Mouse (Mus musculus) thymus, postnatal 25 days (tissue): Measurements from ENCODE around the gene Lexm.

ENCODE experiments used
- DNase-seq: peaks from one replicate; pipeline ENCODE4 v3.0.0; 2022

The Lexm gene

DNA sequence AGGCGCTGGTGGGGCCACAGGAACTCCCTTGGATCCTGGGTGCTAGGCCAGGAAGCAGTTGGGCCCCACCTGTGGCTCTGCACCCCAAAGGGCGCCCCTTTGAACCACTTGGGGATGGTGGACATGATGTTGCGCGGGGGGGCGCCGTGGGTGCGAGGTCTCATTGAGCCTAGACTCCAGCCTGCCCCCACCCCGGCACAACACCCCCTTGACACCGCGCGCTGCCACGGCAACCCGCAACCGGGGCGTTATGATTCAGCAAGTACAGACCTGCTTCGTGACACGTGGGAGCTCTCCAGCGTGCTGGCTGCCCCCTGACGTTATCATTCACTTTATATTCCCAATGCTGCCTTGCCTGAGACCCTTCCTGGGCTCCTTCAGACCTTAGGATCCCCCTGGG, at the start of gene Lexm:
Gene Lexm (minus strand): TSS at position 186 of the 400 bp plus-strand sequence.
- peak; percentile 10 for DNase-seq

DNA sequence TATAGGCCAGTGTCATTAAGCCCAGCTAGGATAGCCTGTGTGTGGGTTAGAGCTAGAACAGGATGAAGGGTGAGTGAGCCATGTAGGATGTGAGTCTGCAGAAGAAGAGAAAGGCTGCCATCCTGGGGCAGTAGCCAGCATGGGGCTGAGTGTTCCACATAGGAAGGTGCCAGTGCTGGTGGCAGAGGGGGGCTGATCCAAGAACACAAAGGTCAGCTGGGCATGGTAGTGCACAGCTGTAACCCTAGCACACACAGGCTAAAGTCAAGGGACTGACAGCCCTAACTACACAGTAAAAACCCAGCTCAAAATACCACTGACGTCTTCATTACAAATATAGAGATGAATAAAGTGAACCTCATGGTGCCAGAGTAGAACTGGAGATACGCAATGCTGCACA, 49.5 kb upstream of the Lexm start:
- DNase-seq: no peak

DNA sequence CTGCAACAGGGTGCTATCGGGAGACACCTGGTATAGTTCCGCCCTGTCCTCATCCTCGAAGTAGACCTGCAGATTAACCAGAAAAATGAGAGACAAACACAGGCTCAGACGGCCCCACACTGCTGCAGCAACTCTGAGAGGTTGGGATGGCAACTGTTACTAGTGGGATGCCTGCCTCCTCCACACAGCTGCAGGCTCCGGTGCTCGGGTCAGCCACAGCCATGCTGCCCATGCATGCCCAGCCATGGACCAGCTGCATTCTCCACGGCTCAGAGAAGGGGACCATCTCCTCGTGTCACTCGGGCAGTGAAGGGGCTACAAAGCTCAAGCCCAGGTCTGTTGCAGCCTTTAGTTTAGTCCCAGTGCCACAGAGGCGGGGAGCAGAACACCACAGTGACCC, 48.6 kb upstream of the Lexm start:
- no peak for DNase-seq

DNA sequence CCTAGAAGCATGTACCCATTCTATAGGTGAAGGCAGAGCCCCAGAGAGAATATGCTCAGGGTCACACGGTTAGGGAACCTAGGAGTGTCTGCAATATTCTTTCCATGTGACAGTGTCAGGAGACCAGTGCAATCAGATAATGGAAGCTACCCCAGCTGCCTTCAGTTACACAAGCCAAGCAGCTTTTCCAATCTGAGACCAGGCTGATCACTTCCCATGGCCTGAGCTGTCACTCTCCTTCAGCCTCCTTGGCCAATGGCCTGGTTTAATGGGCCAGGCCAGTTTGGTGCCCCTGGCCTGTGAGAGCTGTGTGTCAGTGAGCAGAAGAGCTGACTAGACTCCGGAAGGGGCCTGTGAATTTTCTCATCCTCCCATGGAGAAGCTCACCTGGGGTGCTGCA, 48.2 kb upstream of the Lexm start:
- DNase-seq: no peak

DNA sequence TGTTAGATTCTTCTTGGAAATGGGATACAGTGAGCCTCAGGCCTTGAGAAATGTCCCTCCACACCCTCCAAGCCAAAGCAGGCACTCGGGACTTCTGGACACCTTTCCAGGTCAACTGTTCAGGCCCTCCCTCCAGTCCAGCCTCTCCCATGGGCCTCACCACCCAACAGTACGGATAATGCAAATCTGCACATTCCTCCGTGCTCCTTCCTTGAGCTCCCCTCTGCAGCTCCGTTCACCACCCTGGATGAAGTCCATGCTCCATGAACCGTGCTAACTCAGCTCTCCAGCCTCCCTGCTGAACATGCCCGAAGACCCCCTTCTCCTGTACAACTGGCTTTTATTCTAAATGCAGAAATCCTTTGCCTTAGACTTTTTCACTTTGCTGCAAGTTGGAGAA, 47.7 kb upstream of the Lexm start:
- DNase-seq: no peak

DNA sequence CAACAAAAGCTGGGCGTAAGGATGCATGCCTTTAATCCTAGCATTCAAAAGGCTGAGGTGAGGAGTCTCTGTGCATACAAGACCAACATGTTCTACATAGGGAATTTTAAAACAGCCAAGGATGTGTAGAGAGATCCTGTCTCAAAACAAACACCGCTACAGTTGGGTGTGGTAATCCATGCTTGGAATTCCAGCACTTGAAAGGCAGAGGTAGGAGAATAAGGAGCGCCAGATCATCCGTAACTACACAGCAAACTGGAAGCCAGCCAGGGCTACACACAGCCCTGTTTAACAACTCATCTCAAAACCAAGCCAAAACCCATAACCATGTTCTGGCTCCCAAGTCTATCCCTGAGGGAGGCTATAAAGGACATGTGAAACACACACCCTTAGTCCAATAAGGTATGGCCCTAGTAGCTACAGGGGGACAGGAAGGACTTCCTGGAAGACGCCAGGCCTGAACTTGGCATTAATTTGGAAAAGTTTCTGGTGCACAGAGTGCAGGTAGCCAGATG, 47.0 kb upstream of the Lexm start:
- no peak for DNase-seq

DNA sequence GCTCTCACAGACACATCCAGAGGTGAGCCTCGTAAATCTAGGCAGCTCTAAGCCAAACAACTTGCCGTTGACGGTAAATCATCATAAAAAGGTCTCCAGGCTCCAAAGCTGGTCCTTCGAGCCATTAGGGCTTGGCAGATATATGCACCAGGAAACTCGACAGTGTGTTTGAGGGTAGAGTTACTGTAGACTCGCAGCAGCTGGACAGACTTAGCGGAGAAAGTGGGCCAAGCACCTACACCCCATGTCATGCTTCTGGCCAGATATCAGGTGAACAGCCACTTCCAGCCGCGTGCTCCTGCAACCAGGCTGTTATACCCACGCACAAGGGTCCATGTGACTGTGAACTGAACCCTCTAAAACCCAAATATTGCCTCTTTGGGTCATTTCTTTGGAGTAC, 38.6 kb upstream of the Lexm start:
- no peak for DNase-seq

DNA sequence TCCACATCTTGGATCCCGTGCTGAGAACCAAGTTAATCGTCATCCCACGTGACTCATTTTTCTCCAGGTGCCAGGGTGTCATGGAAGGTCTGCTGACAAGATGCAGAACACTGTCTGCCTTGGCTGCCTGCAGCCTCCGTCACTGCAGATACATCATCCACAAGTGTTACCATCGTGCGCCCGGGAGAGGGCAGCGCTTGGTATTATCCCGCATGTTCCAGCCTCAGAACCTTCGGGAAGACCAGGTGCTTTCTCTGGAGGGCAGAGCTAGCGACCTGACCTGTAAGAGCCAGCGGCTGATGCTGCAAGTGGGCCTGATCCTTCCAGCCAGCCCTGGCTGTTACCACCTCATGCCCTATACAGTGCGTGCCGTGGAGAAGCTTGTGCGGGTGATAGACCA, 36.0 kb upstream of the Lexm start:
- no peak for DNase-seq

DNA sequence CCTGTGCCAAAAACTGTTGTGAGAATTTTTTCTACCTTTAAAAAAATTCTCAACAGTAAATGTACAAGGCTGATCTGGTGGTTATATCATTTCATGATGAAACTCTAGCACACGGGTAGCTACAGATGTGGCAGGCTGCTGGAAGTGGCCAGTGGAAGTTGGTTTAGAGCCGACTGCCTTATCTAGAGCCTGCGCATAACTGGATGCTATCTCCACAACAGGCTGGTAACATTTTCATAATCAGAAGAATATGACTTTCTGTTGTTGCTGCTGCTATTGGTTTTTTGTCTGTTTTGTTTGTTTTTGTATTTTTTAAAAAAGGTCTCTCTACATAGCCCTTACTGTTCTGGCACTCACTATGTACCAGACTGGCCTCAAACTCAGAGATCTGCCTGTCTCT, 35.5 kb upstream of the Lexm start:
- DNase-seq: no peak

DNA sequence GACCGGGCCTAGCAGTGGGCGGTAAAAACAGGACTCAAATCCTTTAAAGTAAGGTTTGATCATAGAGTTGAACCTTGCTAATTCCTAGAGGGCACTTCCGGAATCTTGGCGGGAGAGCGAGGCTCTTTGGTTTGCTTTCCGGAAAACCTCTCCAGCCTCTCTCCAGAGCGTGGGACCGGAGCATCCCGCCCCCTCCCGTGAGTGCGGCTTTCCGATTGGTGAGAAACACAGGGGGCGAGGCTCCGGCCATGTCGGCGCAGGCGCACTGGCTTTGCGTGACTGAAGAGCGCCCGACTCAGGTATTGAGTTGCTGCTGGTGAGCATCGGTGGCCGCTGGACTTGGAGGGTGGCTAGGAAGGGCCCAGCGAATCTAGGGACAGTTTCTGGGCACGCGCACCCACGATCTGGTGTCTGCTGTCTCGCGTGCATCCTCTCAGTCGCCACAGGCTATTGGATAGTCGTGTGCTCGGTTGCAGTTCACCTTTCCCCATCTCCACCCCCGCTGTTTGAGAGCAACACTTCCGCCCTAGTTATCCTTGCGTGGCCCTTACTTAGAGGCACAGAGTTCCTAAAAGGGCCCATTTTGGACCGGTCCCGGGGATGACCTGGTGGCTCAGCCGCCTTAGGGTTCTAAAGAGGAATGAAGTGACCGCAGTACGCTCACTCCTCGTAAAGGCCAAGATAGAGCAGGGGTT, 33.9 kb upstream of the Lexm start, which contains the start of gene Pars2:
Gene Pars2 (plus strand): TSS at position 237 of the 695 bp plus-strand sequence.
- peak; percentile 99 for DNase-seq

DNA sequence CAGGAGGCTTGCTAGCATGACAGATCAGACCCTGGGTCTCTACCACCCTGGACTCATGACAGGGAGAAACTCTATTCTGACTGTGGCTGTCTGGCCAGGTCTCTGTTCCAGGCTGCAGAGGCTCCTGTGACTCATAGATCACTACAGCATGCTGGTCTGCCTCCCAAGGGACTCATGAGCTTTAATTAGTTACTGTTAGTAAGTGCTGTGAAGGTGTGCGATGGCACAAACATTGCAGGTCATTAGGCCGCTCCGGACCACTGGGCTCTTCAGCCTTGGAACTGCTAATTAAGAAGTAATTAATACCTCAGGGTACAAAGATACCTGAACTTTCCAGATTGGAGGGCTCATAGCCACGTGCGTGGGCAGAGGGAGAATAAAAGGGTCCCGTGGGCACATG, 30.1 kb upstream of the Lexm start:
- DNase-seq: no peak

DNA sequence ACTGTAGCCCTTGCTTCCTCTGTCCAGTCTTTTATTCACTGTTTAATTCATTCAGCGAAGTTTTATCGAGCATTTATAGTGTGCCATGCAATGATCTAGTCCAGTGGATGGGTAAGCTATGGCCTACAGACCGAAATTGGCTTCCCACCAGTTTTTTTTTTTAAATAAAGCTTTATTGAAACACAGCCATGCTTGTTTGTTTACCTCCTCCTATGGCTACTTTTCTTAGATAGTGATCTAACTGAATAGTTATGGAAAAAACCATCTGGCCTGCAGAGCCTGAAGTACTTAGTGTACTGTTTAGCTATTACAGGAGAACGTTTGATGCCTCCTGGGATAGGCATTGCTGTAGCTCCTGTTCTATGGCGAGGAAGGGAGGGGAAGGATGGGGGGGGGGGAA, 28.8 kb upstream of the Lexm start:
- no peak for DNase-seq

DNA sequence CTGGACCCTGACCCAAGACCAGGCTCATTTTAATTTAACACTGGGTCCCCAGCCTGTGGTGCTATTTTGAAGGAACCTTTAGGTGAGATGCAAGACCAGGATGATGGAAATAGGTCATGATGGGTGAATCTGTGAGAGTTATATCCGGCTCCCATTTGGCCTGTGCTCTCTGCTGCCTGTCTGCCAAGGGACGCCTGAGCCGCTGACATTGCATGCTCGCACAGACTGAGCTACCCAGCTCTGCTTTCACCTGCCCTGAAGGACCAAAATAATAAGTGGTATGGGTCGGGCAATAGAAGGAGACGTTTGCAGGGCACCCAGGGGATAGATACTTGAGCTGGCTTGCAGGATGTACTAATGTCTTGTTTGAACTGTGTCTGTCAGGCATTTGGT, 27.2 kb upstream of the Lexm start:
- DNase-seq: no peak

DNA sequence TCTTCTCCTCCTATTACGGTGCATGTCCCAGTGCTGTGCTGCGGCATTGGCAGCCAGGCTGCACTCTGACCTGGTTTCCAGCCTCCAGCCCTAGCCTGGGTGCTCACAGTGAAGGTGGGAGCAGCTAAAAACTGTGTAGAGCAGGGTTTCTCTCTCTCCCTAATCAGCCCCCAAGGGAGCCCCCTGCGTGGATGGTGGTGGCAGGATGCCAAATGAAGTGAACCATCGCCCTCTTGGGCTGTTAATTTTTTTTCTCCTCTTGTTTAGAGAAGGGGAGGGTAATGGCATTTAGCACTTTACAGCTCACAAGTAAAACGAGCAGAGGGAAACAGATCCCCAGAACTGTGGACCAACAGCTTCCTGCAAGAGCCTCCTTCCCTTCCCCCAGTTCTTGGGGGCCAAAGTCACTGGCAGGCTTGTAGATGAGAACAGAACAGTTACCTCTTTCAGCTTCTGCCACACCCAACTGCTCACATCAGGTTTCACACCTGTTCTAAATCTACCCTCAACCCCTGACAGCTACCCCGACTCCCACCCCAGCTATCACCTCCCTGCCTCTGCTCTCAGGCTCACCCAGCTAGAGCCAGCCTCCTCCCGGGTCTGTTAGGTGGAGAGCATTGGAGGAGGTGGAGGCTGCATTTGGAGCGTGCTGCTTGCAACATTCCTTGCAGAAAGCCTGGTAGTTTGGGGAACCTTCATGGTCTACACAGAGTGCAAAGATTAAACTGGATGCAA, 26.6 kb upstream of the Lexm start:
- DNase-seq: no peak

DNA sequence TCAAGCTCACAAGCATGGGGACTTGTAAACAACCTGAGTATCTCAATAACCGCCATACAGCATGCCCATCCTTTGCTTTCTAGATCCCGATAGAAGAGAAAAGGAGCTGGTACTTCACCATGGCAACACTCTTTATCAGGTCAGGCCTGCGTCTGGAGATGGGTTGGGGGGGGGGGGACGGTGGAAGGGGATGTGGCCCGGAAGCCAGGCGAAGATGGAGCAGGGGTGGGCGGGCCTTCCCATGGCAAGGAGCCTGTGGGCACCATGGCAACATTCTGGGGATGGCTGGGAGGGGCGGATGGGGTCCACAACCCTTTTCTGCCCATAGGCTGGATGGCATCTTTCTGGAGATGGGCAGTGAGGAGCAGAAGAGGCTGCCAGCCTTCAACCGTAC, 17.0 kb upstream of the Lexm start:
- DNase-seq: no peak

DNA sequence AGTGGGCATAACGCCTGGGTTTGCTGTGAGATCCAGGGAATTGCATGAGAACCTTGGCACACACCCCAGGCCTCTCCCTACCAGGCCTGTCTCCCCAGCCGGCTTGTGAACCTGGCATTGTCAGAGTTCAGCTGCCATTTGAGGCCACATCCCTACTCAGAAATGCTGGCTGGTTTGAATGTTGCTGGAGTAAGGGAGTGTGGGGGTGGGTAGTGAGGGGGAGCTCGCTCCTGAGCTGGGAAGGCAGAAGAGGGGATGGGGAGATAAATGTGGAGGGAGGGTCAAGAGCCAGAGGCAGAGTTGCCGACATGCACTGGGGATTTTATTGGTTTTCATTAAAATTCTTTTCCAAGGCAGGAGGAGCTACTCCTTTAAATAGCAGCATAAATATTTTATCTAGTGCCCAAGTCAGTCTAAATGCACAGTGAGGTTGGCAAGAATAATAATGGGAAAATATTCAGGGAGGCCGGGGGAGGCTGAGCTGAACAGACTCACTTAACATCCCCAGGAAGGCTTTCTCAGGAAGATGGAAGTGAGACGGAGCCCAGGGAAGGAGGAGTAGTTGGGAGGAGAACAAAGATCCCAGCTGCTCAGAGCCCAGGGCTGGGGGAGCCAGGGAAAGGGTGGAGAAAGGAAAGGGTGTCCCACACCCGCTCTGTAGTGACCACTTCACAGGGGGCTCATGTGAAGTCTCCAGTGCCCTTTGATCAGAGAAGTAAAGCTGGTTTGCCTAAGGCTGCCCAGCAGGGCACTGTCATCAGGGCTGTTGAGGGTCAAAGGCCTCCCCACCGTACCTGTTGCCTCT, 16.4 kb upstream of the Lexm start:
- DNase-seq: no peak

DNA sequence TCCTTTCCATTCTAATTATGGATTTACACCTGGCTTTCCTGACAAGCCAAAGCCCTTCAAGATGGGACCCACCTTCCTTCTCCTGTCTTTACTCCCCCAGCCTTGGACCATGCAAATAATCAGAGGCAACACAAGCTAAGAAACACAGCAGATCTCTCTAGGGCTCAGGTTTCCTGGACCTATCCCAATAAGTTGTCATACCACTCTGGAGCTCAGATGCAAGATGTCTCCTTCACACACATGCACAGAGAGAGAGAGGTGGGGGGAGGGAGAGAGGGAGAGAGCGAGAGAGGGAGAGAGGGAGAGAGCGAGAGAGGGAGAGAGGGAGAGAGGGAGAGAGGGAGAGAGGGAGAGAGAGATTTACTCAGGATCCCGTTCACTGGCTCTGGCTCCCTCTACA, 15.3 kb upstream of the Lexm start:
- DNase-seq: no peak

DNA sequence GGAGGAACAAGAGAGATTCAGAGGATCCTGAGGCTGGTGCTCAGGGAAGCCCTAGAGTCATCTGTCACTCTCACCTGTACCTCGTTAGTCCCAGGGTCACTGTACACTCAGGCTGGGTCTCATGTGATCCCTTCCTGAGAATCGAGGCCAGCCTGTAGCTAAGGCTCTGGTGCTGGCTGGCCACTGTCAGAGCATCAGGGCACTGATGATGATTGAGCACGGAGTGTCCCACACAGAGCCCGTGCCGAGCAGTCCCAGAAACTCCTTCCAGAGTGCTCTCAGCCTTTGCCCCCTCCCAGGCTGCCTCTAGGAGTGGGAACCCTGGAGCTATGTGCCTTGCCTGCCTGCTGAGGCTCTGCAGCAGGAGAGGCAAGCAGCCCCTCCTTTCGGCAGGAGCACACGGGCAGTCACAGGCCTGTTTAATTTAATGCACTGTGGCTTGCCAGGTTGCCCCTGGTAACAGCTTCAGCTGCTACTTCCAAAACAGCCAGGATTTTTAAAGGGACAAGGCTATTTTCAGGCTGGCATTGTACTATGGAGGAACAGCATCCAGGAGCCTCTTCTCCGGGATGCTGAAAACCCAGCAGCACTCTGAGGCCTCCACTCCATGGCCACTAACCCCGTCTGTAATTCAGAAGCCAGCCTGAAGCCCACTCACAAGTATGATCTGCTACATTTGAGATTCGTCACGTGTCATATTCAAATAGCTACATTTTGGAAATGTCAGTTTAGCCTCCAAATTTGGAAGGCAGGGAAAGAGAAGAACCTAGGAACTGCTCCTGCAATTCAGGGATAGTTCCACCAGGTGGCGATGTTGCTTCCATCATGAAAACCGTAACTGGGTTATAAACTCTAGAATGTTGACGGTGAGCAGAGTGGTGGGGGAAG, 13.5 kb upstream of the Lexm start:
- DNase-seq: peak; percentile 59

DNA sequence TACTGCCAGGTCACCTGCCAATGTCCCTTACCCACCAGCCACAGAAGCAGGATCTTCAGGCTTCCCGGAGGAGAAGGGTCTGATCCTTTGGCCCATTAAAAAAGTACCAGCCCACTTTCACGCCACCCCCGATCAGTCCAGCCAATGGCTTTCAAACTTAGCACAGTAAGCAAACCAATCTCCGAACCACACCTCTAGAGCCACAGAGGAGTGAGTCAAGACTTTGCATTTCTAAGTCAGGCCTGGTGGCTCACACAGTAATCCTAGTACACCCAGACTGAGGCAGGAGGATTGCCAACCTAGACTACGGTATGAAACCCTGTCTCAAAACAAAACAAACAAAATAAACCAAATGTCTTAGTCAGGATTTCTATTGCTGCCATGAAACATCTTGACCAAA, 12.3 kb upstream of the Lexm start:
- no peak for DNase-seq

DNA sequence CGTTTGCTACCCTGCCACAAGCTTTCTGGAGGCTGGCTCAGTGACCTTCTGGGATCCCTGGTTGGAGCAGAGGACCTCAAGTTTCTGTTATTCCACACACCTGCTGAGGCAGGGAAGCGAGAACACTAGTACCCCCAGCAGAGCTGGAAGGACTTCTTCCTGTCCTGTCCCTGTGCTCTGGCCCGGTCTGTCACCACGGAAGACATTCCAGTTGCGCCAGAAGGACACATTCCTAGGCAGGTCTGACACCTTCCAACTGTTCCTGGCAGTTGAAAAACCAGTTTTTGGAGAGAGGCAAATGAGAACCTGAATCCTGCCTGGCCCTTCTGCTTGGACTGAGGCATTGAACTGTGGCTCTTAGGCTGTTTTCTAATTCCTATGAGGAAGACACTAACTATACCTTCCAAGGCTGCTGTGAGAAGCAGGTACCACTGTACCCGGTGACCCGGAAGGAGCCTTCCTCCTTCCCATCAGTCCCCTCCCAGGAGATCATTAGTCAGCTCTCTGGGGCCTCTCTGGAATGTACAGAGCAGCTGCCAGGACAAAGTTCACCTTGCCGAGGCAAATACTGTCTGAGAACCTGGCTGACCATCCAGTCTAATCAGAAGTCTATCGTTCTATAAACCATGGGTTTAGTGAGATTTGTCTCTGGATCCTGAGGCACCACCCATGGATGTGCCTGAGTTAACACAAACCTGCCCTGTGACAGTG, 11.8 kb upstream of the Lexm start:
- no peak for DNase-seq

DNA sequence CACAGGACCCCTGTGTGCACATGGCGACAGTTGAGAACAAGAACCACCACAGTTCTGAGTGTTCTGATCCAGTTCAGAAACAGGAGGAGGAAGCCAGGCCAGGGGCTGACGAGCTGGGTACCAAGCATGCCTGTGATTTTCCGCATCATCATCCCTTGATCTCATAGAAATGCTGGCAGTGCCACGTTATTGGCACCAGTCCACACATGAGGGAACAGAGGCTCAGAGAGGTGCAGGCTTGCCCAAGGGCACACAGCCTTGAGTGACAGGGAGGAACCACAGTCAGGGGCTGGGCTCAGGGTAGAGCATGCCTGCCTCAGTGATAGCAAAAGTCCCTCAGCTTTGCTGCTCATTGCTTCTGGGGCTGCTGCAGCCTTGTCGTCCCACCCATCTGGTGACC, 10.8 kb upstream of the Lexm start:
- DNase-seq: no peak

DNA sequence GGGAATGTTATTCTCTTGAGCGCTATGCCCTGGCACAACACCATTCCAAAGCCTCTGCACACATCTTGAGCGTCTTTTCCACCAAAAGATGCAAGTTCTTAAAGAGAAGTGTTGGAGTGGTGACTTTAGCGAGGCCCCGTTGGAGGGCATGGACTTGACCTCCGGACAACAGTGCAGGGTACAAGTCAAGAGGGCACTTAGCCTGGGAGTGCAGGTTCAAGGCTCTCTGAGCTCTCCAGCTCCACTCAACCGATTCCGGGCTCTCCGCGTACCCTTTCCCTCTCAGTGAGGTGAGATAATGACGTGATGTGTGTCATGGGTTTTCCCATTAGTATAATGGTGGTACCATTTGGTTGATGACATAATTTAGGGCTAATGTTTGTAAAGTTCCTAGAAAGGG, 7.2 kb upstream of the Lexm start:
- no peak for DNase-seq
